Mouse (Mus musculus) small intestine, adult 2 months (tissue): ENCODE data around the gene Rxfp2. TPM values are rescaled to one million over a fixed set of nuclear protein-coding genes. Genes with fewer than 3 reads are reported as not detected.

Experiments
- H3K27ac ChIP-seq: fragments of 200-500 bp; 2 replicates; pipeline ENCODE4 v1.5.1; 2012; ENCODE audit warnings: low read depth, low read length, control low read depth, inconsistent platforms; ENCODE audit not compliant: insufficient read depth
- H3K27me3 ChIP-seq: fragments of 200-500 bp; 2 replicates; pipeline ENCODE4 v1.6.1; 2012; ENCODE audit warnings: mild to moderate bottlenecking, moderate library complexity, low read length, inconsistent platforms; ENCODE audit not compliant: control insufficient read depth, insufficient read depth
- H3K36me3 ChIP-seq: fragments of 200-500 bp; 2 replicates; pipeline ENCODE4 v1.6.1; 2012; ENCODE audit warnings: mild to moderate bottlenecking, low read length, control low read depth, inconsistent platforms; ENCODE audit not compliant: control insufficient read depth, insufficient read depth
- H3K4me1 ChIP-seq: fragments of 200-500 bp; 2 replicates; pipeline ENCODE4 v1.6.1; 2012; ENCODE audit warnings: low read length, inconsistent platforms, mixed read lengths; ENCODE audit not compliant: control insufficient read depth, insufficient read depth, insufficient read length
- H3K4me3 ChIP-seq: fragments of 200-500 bp; 2 replicates; pipeline ENCODE4 v1.5.1; 2012; ENCODE audit warnings: low read depth, mild to moderate bottlenecking, control low read depth, inconsistent platforms, low read length, moderate library complexity
- CTCF ChIP-seq: fragments of 200-500 bp; IDR thresholded peaks from 2 replicates; pipeline ENCODE4 v1.5.1; 2012; ENCODE audit warnings: low read depth, mild to moderate bottlenecking, control low read depth, inconsistent platforms, low read length, moderate library complexity, mixed read lengths; ENCODE audit not compliant: insufficient replicate concordance, insufficient read length; ENCODE audit errors: extremely low read depth
- POLR2A ChIP-seq: fragments of 200-500 bp; IDR thresholded peaks from 2 replicates; pipeline ENCODE4 v1.6.1; 2012; ENCODE audit warnings: low read depth, mild to moderate bottlenecking, control low read depth, inconsistent platforms, low read length, moderate library complexity
- WGBS: fragments of 180-500 bp; shearing (Covaris S2); methylation state at CpG from one replicate; pipeline ENCODE4 v1.1.7; 2018; 5-methylcytosine and 5-hydroxymethylcytosine counted together
- polyA plus RNA-seq: library from polyadenylated mRNA; depleted of rRNA; stranded (reverse); fragments of >200 nt; gene quantifications from 2 replicates; pipeline ENCODE4 v1.2.3, GENCODE M21; 2012

Rxfp2 gene
- polyA plus RNA-seq, 1 experiment = not detected

- no peak overlapping the region for H3K27ac ChIP-seq
- no peak overlapping the region for H3K4me3 ChIP-seq
- WGBS = 56% methylated on average over 8 of the region's 8 CpGs
- H3K36me3 ChIP-seq = no peaks in the 10 kb centered on the region
- H3K4me1 ChIP-seq = no peaks in the 10 kb centered on the region
- no peaks in the 10 kb centered on the region for H3K27me3 ChIP-seq
- no peak for TF ChIP-seq CTCF
- TF ChIP-seq POLR2A = no peak
These were observed 92.8 kb downstream of the Rxfp2 start for GRCm38 (mm10) chr5:150111236-150111635.

DNA sequence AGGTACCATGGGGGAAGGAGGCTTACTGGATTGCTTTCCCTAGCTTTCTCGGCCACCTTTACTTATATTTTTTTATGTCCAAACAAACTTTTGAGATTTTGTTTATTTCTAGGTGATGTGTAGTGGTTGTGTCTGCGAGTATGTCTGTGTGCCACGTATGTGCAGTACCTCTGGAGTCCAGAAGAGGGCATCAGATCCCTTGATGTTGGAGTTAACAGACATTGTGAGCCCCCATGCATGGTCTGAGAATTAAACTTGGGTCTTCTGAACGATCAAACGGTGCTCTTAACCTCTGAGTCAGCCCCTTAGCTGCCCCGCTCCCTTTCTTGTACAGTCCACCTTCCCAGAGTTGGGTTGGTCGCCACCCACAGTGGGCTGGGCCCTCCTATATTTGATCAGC is 95.5 kb downstream of the Rxfp2 start:
- TF ChIP-seq POLR2A (no peak), CTCF (peak; percentile 12; the same call in 1 of the 2 replicates)
- H3K27me3 ChIP-seq = no peaks in the 10 kb centered on the region
- WGBS = 76% methylated on average over 7 of the region's 7 CpGs
- H3K27ac ChIP-seq = no peak overlapping the region
- peaks cover 3% of the 10 kb centered on the region for H3K4me1 ChIP-seq
- no peak overlapping the region for H3K4me3 ChIP-seq
- H3K36me3 ChIP-seq = no peaks in the 10 kb centered on the region

- TF ChIP-seq CTCF = no peak
- TF ChIP-seq POLR2A = no peak
- H3K4me1 ChIP-seq = peaks cover 4% of the 10 kb centered on the region
- WGBS = 41% methylated on average over 4 of the region's 4 CpGs
- H3K27me3 ChIP-seq = no peaks in the 10 kb centered on the region
- no peak overlapping the region for H3K27ac ChIP-seq
- H3K4me3 ChIP-seq = no peak overlapping the region
- H3K36me3 ChIP-seq = no peaks in the 10 kb centered on the region
These were observed 96.3 kb downstream of the Rxfp2 start for GRCm38 (mm10) chr5:150114778-150115177.

- Histone ChIP-seq H3K4me3 (no peak overlapping the region), H3K36me3 (no peaks in the 10 kb centered on the region), H3K27me3 (no peaks in the 10 kb centered on the region), H3K27ac (no peak overlapping the region), H3K4me1 (peaks cover 4% of the 10 kb centered on the region)
- TF ChIP-seq POLR2A (no peak), CTCF (no peak)
- 31% methylated on average over 16 of the region's 16 CpGs for WGBS
These were observed 97.0 kb downstream of the Rxfp2 start for GRCm38 (mm10) chr5:150115271-150116092.

- Histone ChIP-seq H3K36me3 (no peaks in the 10 kb centered on the region), H3K27ac (no peak overlapping the region), H3K27me3 (no peaks in the 10 kb centered on the region), H3K4me1 (peaks cover 4% of the 10 kb centered on the region), H3K4me3 (no peak overlapping the region)
- TF ChIP-seq CTCF (no peak), POLR2A (no peak)
- 50% methylated on average over 9 of the region's 9 CpGs for WGBS
These were observed 97.9 kb downstream of the Rxfp2 start for GRCm38 (mm10) chr5:150116216-150116905.

- Histone ChIP-seq H3K4me3 (no peak overlapping the region), H3K36me3 (no peaks in the 10 kb centered on the region), H3K27me3 (no peaks in the 10 kb centered on the region), H3K27ac (no peak overlapping the region), H3K4me1 (peaks cover 4% of the 10 kb centered on the region)
- 89% methylated on average over 6 of the region's 6 CpGs for WGBS
- no peak for TF ChIP-seq POLR2A
- peak; percentile 59; the same call in 1 of the 2 replicates for TF ChIP-seq CTCF
These were observed 98.4 kb downstream of the Rxfp2 start for GRCm38 (mm10) chr5:150116906-150117216.

DNA sequence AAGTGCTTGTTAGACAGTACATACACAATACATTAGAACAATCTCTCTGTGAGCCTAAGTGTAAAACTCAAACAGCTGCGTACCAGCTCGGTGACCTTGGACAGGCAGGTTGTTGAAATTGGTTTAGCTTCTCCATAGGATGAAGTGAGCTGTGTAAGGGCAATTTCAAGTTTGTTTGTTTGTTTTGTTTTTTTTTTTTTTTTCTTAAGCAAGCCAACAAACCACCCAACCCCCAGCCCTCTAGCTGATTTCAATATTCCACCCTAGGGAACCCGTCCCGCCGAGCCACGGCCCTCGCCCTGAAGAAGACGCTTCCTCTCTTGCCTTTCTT is 99.6 kb downstream of the Rxfp2 start:
- WGBS = 13% methylated on average over 8 of the region's 8 CpGs
- no peak for TF ChIP-seq POLR2A
- no peak for TF ChIP-seq CTCF
- no peak overlapping the region for H3K27ac ChIP-seq
- peaks cover 4% of the 10 kb centered on the region for H3K4me1 ChIP-seq
- no peaks in the 10 kb centered on the region for H3K36me3 ChIP-seq
- H3K4me3 ChIP-seq = peak overlapping the region; percentile 85
- no peaks in the 10 kb centered on the region for H3K27me3 ChIP-seq
